Mouse (Mus musculus) heart, embryonic 11.5 days (tissue): ENCODE data around the gene Inip. TPM values are rescaled to one million over a fixed set of nuclear protein-coding genes. Genes with fewer than 3 reads are reported as not detected.

Experiments used
- ATAC-seq: fragments of 200-750 bp; cut with Nextera tagmentation; replicated peaks from 2 replicates; pipeline ENCODE4 v1.8.0; 2017; ENCODE audit warnings: moderate library complexity; ENCODE audit not compliant: insufficient number of reproducible peaks, low FRiP score, low TSS enrichment
- H3K27ac ChIP-seq: fragments of 300-500 bp; sonication (generic); 2 replicates; pipeline ENCODE4 v1.5.1; 2014; ENCODE audit warnings: mild to moderate bottlenecking, low read depth, low read length
- H3K27me3 ChIP-seq: fragments of 300-500 bp; sonication (generic); 2 replicates; pipeline ENCODE4 v1.6.1; 2014; ENCODE audit warnings: mild to moderate bottlenecking, low read length, mixed read lengths; ENCODE audit not compliant: control insufficient read depth, insufficient read depth
- H3K36me3 ChIP-seq: fragments of 300-500 bp; sonication (generic); 2 replicates; pipeline ENCODE4 v1.6.1; 2014; ENCODE audit warnings: mild to moderate bottlenecking, low read length, moderate library complexity, mixed read lengths; ENCODE audit not compliant: control insufficient read depth, insufficient read depth
- H3K4me1 ChIP-seq: fragments of 300-500 bp; sonication (generic); 2 replicates; pipeline ENCODE4 v1.6.1; 2014; ENCODE audit warnings: low read length; ENCODE audit not compliant: control insufficient read depth, insufficient read depth
- H3K4me2 ChIP-seq: fragments of 300-500 bp; sonication (generic); 2 replicates; pipeline ENCODE4 v1.6.1; 2014; ENCODE audit warnings: mild to moderate bottlenecking, moderate library complexity
- H3K4me3 ChIP-seq: fragments of 300-500 bp; sonication (generic); 2 replicates; pipeline ENCODE4 v1.5.1; 2014; ENCODE audit warnings: low read depth, low read length
- H3K9ac ChIP-seq: fragments of 300-500 bp; sonication (generic); 2 replicates; pipeline ENCODE4 v1.6.1; 2014; ENCODE audit warnings: mild to moderate bottlenecking, low read depth, low read length, moderate library complexity
- H3K9me3 ChIP-seq: fragments of 300-500 bp; sonication (generic); replicated peaks from 2 replicates; pipeline ENCODE4 v1.6.1; 2016; ENCODE audit warnings: low read length; ENCODE audit not compliant: control insufficient read depth
- WGBS: fragments of 180-500 bp; shearing (Covaris S2); extraction: QIAGEN DNeasy Blood & Tissue Kit; methylation state at CpG from one replicate; pipeline ENCODE4 v1.1.7; 2014; ENCODE audit not compliant: insufficient replicate concordance; 5-methylcytosine and 5-hydroxymethylcytosine counted together
- polyA plus RNA-seq: library from polyadenylated mRNA; unstranded; fragments of >200 nt; fragmentation: Nextera tagmentation; extraction: Ambion mirVana; gene quantifications from 2 replicates; pipeline ENCODE4 v1.2.1, GENCODE M21; 2014

Inip gene
- polyA plus RNA-seq, 1 experiment from 2014 or later, result 49.4 TPM

- Histone ChIP-seq H3K4me1 (peaks cover 16% of the 10 kb centered on the region), H3K36me3 (no peaks in the 10 kb centered on the region; the same call in 1 of the 2 replicates), H3K9me3 (no peaks in the 10 kb centered on the region), H3K27me3 (no peaks in the 10 kb centered on the region), H3K27ac (no peak overlapping the region), H3K9ac (no peak overlapping the region), H3K4me2 (no peak overlapping the region), H3K4me3 (no peak overlapping the region)
- no peak for ATAC-seq
- 55% methylated on average over 1 of the region's 1 CpGs for WGBS
Observed at GRCm38 (mm10) chr4:59780568-59780967, 20.8 kb downstream of the Inip start.

- Histone ChIP-seq H3K4me2 (no peak overlapping the region), H3K9me3 (no peaks in the 10 kb centered on the region), H3K27me3 (no peaks in the 10 kb centered on the region), H3K9ac (no peak overlapping the region), H3K27ac (peak overlapping the region; percentile 77), H3K4me1 (peaks cover 16% of the 10 kb centered on the region), H3K36me3 (no peaks in the 10 kb centered on the region; the same call in 1 of the 2 replicates), H3K4me3 (no peak overlapping the region)
- WGBS, result 52% methylated on average over 3 of the region's 3 CpGs
- peak; percentile 60; the same call in 1 of the 2 replicates for ATAC-seq
Observed at GRCm38 (mm10) chr4:59777828-59778227, 23.6 kb downstream of the Inip start.

- no peak for ATAC-seq
- no peak overlapping the region for H3K4me3 ChIP-seq
- no peak overlapping the region for H3K27ac ChIP-seq
- H3K27me3 ChIP-seq, result no peaks in the 10 kb centered on the region
- WGBS, result 62% methylated on average over 17 of the region's 17 CpGs
- peaks cover 3% of the 10 kb centered on the region for H3K4me1 ChIP-seq
- peaks cover 16% of the 10 kb centered on the region for H3K36me3 ChIP-seq
- no peak overlapping the region for H3K4me2 ChIP-seq
- H3K9ac ChIP-seq, result no peak overlapping the region
- no peaks in the 10 kb centered on the region for H3K9me3 ChIP-seq
Observed at GRCm38 (mm10) chr4:59772171-59772879, 29.1 kb downstream of the Inip start.

- no peak for ATAC-seq
- WGBS, result 70% methylated on average over 2 of the region's 2 CpGs
- Histone ChIP-seq H3K9ac (no peak overlapping the region), H3K27me3 (no peaks in the 10 kb centered on the region), H3K36me3 (peaks cover 16% of the 10 kb centered on the region), H3K4me1 (no peaks in the 10 kb centered on the region), H3K4me3 (no peak overlapping the region), H3K9me3 (no peaks in the 10 kb centered on the region), H3K4me2 (no peak overlapping the region), H3K27ac (no peak overlapping the region)
Observed at GRCm38 (mm10) chr4:59767717-59768116, 33.7 kb downstream of the Inip start.

GRCm38 (mm10) chr4:59765385-59766005 lies 35.9 kb downstream of the Inip start:
- Histone ChIP-seq H3K9ac (no peak overlapping the region), H3K27ac (peak overlapping the region; percentile 51), H3K4me1 (no peaks in the 10 kb centered on the region), H3K4me2 (no peak overlapping the region), H3K9me3 (no peaks in the 10 kb centered on the region), H3K4me3 (no peak overlapping the region), H3K36me3 (peaks cover 5% of the 10 kb centered on the region; the same call in 1 of the 2 replicates), H3K27me3 (no peaks in the 10 kb centered on the region)
- peak; percentile 45; the same call in 1 of the 2 replicates for ATAC-seq
- 54% methylated on average over 7 of the region's 7 CpGs for WGBS

- Histone ChIP-seq H3K27me3 (no peaks in the 10 kb centered on the region), H3K4me3 (no peak overlapping the region), H3K36me3 (no peaks in the 10 kb centered on the region), H3K9me3 (no peaks in the 10 kb centered on the region), H3K9ac (no peak overlapping the region), H3K4me1 (no peaks in the 10 kb centered on the region), H3K27ac (no peak overlapping the region; the same call in 1 of the 2 replicates), H3K4me2 (no peak overlapping the region)
- ATAC-seq, result no peak
- 49% methylated on average over 7 of the region's 7 CpGs for WGBS
Observed at GRCm38 (mm10) chr4:59764950-59765349, 36.4 kb downstream of the Inip start.

- H3K9ac ChIP-seq, result no peak overlapping the region
- H3K4me2 ChIP-seq, result no peak overlapping the region
- no peak for ATAC-seq
- WGBS, result 76% methylated on average over 4 of the region's 4 CpGs
- no peaks in the 10 kb centered on the region for H3K9me3 ChIP-seq
- no peaks in the 10 kb centered on the region for H3K27me3 ChIP-seq
- H3K4me3 ChIP-seq, result no peak overlapping the region
- no peak overlapping the region for H3K27ac ChIP-seq
- no peaks in the 10 kb centered on the region for H3K36me3 ChIP-seq
- H3K4me1 ChIP-seq, result no peaks in the 10 kb centered on the region
Observed at GRCm38 (mm10) chr4:59761365-59761729, 40.0 kb downstream of the Inip start.

- WGBS, result 62% methylated on average over 10 of the region's 10 CpGs
- H3K27me3 ChIP-seq, result no peaks in the 10 kb centered on the region
- no peaks in the 10 kb centered on the region for H3K9me3 ChIP-seq
- no peak for ATAC-seq
- H3K4me2 ChIP-seq, result no peak overlapping the region
- no peaks in the 10 kb centered on the region for H3K4me1 ChIP-seq
- H3K9ac ChIP-seq, result no peak overlapping the region
- H3K4me3 ChIP-seq, result no peak overlapping the region
- H3K36me3 ChIP-seq, result no peaks in the 10 kb centered on the region
- no peak overlapping the region for H3K27ac ChIP-seq
Observed at GRCm38 (mm10) chr4:59760636-59761364, 40.6 kb downstream of the Inip start.
